In the genomic region with DNA sequence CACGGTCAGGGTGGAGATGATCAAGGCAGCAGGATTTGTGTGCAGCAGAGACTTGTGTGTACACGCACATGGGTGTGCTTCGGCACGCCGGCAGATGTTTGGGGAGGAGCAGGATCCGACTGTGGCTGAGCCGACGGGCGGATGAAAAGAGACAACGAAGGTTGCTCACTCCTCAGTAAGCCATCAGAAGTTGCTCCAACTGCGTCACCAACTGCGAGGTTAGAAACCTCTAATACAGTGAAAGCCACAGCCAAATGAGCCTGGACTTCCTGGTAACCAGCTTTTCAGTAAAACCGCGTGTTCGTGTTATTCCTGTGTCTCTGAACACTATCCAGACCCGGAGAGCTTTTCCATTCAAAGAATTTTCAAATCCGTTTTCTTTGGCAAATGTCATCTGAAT, we compare ENCODE assay signal across 29 mouse cellular contexts.
DNase-seq lines count a peak whose midpoint lies in the region; ATAC-seq and TF ChIP-seq lines count a peak whose summit lies in the region.
"Had no signal": no experiment of that assay in that cellular context is flagged by ENCODE, and none has a peak within 500 bp of the region (broad histone marks: within the 10 kb centered on the region; RNA-seq: fewer than 3 reads in every experiment).

No protein-coding gene starts in this region.

- peaks cover 10% of the 10 kb centered on the region; the same call in 1 of the 2 replicates for H3K4me1 ChIP-seq in embryonic facial prominence, embryonic 13.5 days
- H3K4me1 ChIP-seq in embryonic facial prominence, embryonic 10.5 days, result peaks cover 31% of the 10 kb centered on the region
- peaks cover 6% of the 10 kb centered on the region for H3K4me1 ChIP-seq in limb, embryonic 15.5 days
- H3K4me1 ChIP-seq in forebrain, postnatal 0 days (ENCODE audit: insufficient read depth), result no peaks in the 10 kb centered on the region
- H3K4me1 ChIP-seq: forebrain, embryonic 13.5 days; hindbrain, embryonic 13.5 days had no signal

- peak overlapping the region; percentile 57; the same call in 1 of the 2 replicates for H3K27ac ChIP-seq in embryonic facial prominence, embryonic 13.5 days
- H3K27ac ChIP-seq in embryonic facial prominence, embryonic 10.5 days (replicated peaks), result no peak overlapping the region
- H3K27ac ChIP-seq in limb, embryonic 15.5 days, result peak overlapping the region; percentile 43
- H3K27ac ChIP-seq in forebrain, postnatal 0 days (ENCODE audit: low read depth, low read length), result no peak overlapping the region
- H3K27ac ChIP-seq: forebrain, embryonic 13.5 days; hindbrain, embryonic 13.5 days; kidney, postnatal 0 days; liver, embryonic 14.5 days; macrophage had no signal

- no peaks in the 10 kb centered on the region for H3K36me3 ChIP-seq in embryonic facial prominence, embryonic 13.5 days
- no peaks in the 10 kb centered on the region for H3K36me3 ChIP-seq in embryonic facial prominence, embryonic 10.5 days (replicated peaks)
- no peaks in the 10 kb centered on the region for H3K36me3 ChIP-seq in limb, embryonic 15.5 days
- no peaks in the 10 kb centered on the region for H3K36me3 ChIP-seq in forebrain, postnatal 0 days (ENCODE audit: insufficient read depth)
- H3K36me3 ChIP-seq: hindbrain, embryonic 13.5 days had no signal

- no peaks in the 10 kb centered on the region for H3K27me3 ChIP-seq in embryonic facial prominence, embryonic 13.5 days
- no peaks in the 10 kb centered on the region for H3K27me3 ChIP-seq in embryonic facial prominence, embryonic 10.5 days (replicated peaks; ENCODE audit: low read depth, poor library complexity, severe bottlenecking)
- H3K27me3 ChIP-seq in limb, embryonic 15.5 days, result no peaks in the 10 kb centered on the region
- H3K27me3 ChIP-seq in forebrain, postnatal 0 days (ENCODE audit: insufficient read depth, low read length), result no peaks in the 10 kb centered on the region
- H3K27me3 ChIP-seq: forebrain, embryonic 13.5 days; hindbrain, embryonic 13.5 days had no signal

- no peak for ATAC-seq in embryonic facial prominence, embryonic 13.5 days (ENCODE audit: insufficient number of reproducible peaks, insufficient read depth, low FRiP score, low TSS enrichment, low read depth)
- ATAC-seq in limb, embryonic 15.5 days (ENCODE audit: insufficient number of reproducible peaks, low FRiP score, low TSS enrichment, low read depth), result peak; percentile 50
- ATAC-seq in forebrain, postnatal 0 days, result no peak
- ATAC-seq: forebrain, embryonic 13.5 days; intestine, embryonic 16.5 days; midbrain, embryonic 16.5 days had no signal

- no peak overlapping the region for H3K4me3 ChIP-seq in embryonic facial prominence, embryonic 13.5 days
- no peak overlapping the region for H3K4me3 ChIP-seq in embryonic facial prominence, embryonic 10.5 days
- no peak overlapping the region for H3K4me3 ChIP-seq in limb, embryonic 15.5 days
- H3K4me3 ChIP-seq in forebrain, postnatal 0 days (ENCODE audit: low read depth, low read length), result no peak overlapping the region
- H3K4me3 ChIP-seq: forebrain, embryonic 13.5 days; hindbrain, embryonic 13.5 days had no signal

- no peak for DNase-seq in embryonic facial prominence, embryonic 10.5 days (ENCODE audit: low spot score)
- peak; percentile 12 for DNase-seq in urinary bladder, postnatal 14 days (ENCODE audit: low spot score)
- no peak for DNase-seq in urinary bladder, adult 2 months (ENCODE audit: low spot score)
- DNase-seq in cerebellum, postnatal 4 days (ENCODE audit: low spot score in 2 of 2), result no peak
- DNase-seq in forebrain, postnatal 0 days, result no peak
- DNase-seq: adrenal gland, postnatal 10 days; cerebellum, adult 11 months; cerebellum, adult 9-10 months; cerebellum, postnatal 36 days; embryo, embryonic 11 days; gastrocnemius, postnatal 25 days; heart, postnatal 4 days; kidney, adult 8-10 months; kidney, postnatal 4 days; liver; lung, adult 2 months; lung, postnatal 10 days; right cerebral cortex, adult 18-20 months; thymus, postnatal 25 days had no signal

- H3K4me2 ChIP-seq in embryonic facial prominence, embryonic 13.5 days, result no peak overlapping the region
- no peak overlapping the region for H3K4me2 ChIP-seq in limb, embryonic 15.5 days
- H3K4me2 ChIP-seq in forebrain, postnatal 0 days (ENCODE audit: low read depth), result no peak overlapping the region
- H3K4me2 ChIP-seq: forebrain, embryonic 13.5 days; heart, embryonic 11.5 days; hindbrain, embryonic 13.5 days had no signal

- H3K9me3 ChIP-seq in embryonic facial prominence, embryonic 13.5 days, result no peaks in the 10 kb centered on the region
- H3K9me3 ChIP-seq in embryonic facial prominence, embryonic 10.5 days, result no peaks in the 10 kb centered on the region
- H3K9me3 ChIP-seq in limb, embryonic 15.5 days, result no peaks in the 10 kb centered on the region
- no peaks in the 10 kb centered on the region for H3K9me3 ChIP-seq in forebrain, postnatal 0 days (ENCODE audit: low read length)
- H3K9me3 ChIP-seq: forebrain, embryonic 13.5 days; hindbrain, embryonic 13.5 days had no signal

- WGBS in embryonic facial prominence, embryonic 13.5 days, result 81% methylated on average over 17 of the region's 17 CpGs
- 92% methylated on average over 17 of the region's 17 CpGs for WGBS in embryonic facial prominence, embryonic 10.5 days
- 68% methylated on average over 17 of the region's 17 CpGs for WGBS in limb, embryonic 15.5 days
- 79% methylated on average over 17 of the region's 17 CpGs for WGBS in forebrain, postnatal 0 days

- H3K9ac ChIP-seq in embryonic facial prominence, embryonic 13.5 days, result no peak overlapping the region
- H3K9ac ChIP-seq in limb, embryonic 15.5 days, result no peak overlapping the region
- no peak overlapping the region for H3K9ac ChIP-seq in forebrain, postnatal 0 days
- H3K9ac ChIP-seq: forebrain, embryonic 13.5 days; hindbrain, embryonic 13.5 days; liver, embryonic 14.5 days had no signal

- no peak for TF ChIP-seq CTCF in forebrain, postnatal 0 days (IDR thresholded peaks at IDR 0.05; ENCODE audit: low read depth)

Comparison
In these comparisons a context has a peak if more than half of its experiments do, and no peak if none do; other contexts are left out.
1. H3K27ac ChIP-seq: peak in embryonic facial prominence, embryonic 13.5 days (single experiment) and limb, embryonic 15.5 days (single experiment); none in embryonic facial prominence, embryonic 10.5 days (single experiment) and forebrain, postnatal 0 days (single experiment).